In the genomic region with DNA sequence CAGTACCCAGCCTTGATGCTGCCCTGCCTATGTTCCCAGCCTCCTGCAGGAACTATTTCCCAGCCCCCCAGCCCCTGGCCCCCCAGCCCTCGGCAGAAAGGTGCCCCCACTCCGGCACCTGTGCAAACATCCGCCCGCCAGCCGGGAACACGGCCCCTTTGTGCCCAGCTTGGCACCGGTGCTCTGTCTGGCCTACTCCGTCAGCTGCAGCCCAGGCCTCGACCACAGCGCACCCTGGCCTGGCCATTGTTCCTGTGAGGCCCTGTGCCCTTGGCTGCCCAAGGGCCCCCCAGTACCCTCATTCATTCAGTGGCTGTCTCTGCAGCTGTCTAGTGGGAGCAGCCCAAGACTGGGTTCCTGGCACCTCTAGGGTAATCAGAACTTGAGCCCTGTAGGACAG, we compare ENCODE assay signal across 15 mouse cellular contexts.
DNase-seq lines count a peak whose midpoint lies in the region; ATAC-seq lines count a peak whose summit lies in the region.
"Had no signal": no experiment of that assay in that cellular context is flagged by ENCODE, and none has a peak within 500 bp of the region (broad histone marks: within the 10 kb centered on the region; RNA-seq: fewer than 3 reads in every experiment).

No protein-coding gene starts in this region.

- H3K4me2 ChIP-seq in hindbrain, embryonic 13.5 days, result no peak overlapping the region
- no peak overlapping the region for H3K4me2 ChIP-seq in midbrain, embryonic 16.5 days (ENCODE audit: low read length)
- H3K4me2 ChIP-seq in stomach, embryonic 15.5 days, result no peak overlapping the region
- H3K4me2 ChIP-seq: forebrain, embryonic 13.5 days; heart, embryonic 11.5 days; kidney, embryonic 15.5 days; limb, embryonic 12.5 days; liver, embryonic 15.5 days had no signal

- no peak for ATAC-seq in hindbrain, embryonic 13.5 days (ENCODE audit: low FRiP score)
- no peak for ATAC-seq in midbrain, embryonic 16.5 days
- ATAC-seq in stomach, embryonic 15.5 days (ENCODE audit: insufficient read depth, low FRiP score, low read depth), result peak; percentile 27; the same call in 1 of the 2 replicates
- ATAC-seq: forebrain, embryonic 13.5 days had no signal

- peaks cover 11% of the 10 kb centered on the region for H3K4me1 ChIP-seq in hindbrain, embryonic 10.5 days (replicated peaks)
- H3K4me1 ChIP-seq in hindbrain, embryonic 13.5 days (replicated peaks), result peaks cover 4% of the 10 kb centered on the region; the same call in 1 of the 2 replicates
- peaks cover 7% of the 10 kb centered on the region for H3K4me1 ChIP-seq in midbrain, embryonic 10.5 days
- H3K4me1 ChIP-seq in midbrain, embryonic 16.5 days (ENCODE audit: control insufficient read depth, insufficient read depth, low read length), result no peaks in the 10 kb centered on the region
- H3K4me1 ChIP-seq in embryonic facial prominence, embryonic 10.5 days, result 0 out of 2 replicates have a peak, but pooled peaks cover 2% of the 10 kb centered on the region
- no peaks in the 10 kb centered on the region for H3K4me1 ChIP-seq in stomach, embryonic 15.5 days
- H3K4me1 ChIP-seq: forebrain, embryonic 13.5 days; liver, embryonic 15.5 days had no signal

- WGBS in hindbrain, embryonic 10.5 days, result 85% methylated on average over 10 of the region's 10 CpGs
- WGBS in hindbrain, embryonic 13.5 days, result 63% methylated on average over 10 of the region's 10 CpGs
- 92% methylated on average over 10 of the region's 10 CpGs for WGBS in midbrain, embryonic 10.5 days
- WGBS in midbrain, embryonic 16.5 days, result 69% methylated on average over 10 of the region's 10 CpGs
- 91% methylated on average over 10 of the region's 10 CpGs for WGBS in embryonic facial prominence, embryonic 10.5 days
- WGBS in stomach, embryonic 15.5 days, result 80% methylated on average over 10 of the region's 10 CpGs

- H3K36me3 ChIP-seq in hindbrain, embryonic 10.5 days, result no peaks in the 10 kb centered on the region
- H3K36me3 ChIP-seq in hindbrain, embryonic 13.5 days, result no peaks in the 10 kb centered on the region
- no peaks in the 10 kb centered on the region for H3K36me3 ChIP-seq in midbrain, embryonic 10.5 days
- no peaks in the 10 kb centered on the region for H3K36me3 ChIP-seq in midbrain, embryonic 16.5 days (ENCODE audit: control insufficient read depth, insufficient read depth, low read length)
- no peaks in the 10 kb centered on the region for H3K36me3 ChIP-seq in embryonic facial prominence, embryonic 10.5 days (replicated peaks)
- H3K36me3 ChIP-seq in stomach, embryonic 15.5 days, result no peaks in the 10 kb centered on the region
- H3K36me3 ChIP-seq: kidney, embryonic 15.5 days; limb, embryonic 12.5 days; liver, embryonic 15.5 days had no signal

- H3K27me3 ChIP-seq in hindbrain, embryonic 10.5 days (ENCODE audit: insufficient read depth, poor library complexity, severe bottlenecking), result no peaks in the 10 kb centered on the region
- H3K27me3 ChIP-seq in hindbrain, embryonic 13.5 days, result no peaks in the 10 kb centered on the region
- no peaks in the 10 kb centered on the region; the same call in 1 of the 2 replicates for H3K27me3 ChIP-seq in midbrain, embryonic 10.5 days (ENCODE audit: low read depth, poor library complexity, severe bottlenecking)
- H3K27me3 ChIP-seq in midbrain, embryonic 16.5 days (ENCODE audit: control insufficient read depth, insufficient read depth, low read depth, low read length), result no peaks in the 10 kb centered on the region
- no peaks in the 10 kb centered on the region for H3K27me3 ChIP-seq in embryonic facial prominence, embryonic 10.5 days (replicated peaks; ENCODE audit: low read depth, poor library complexity, severe bottlenecking)
- no peaks in the 10 kb centered on the region for H3K27me3 ChIP-seq in stomach, embryonic 15.5 days (replicated peaks)
- H3K27me3 ChIP-seq: forebrain, embryonic 13.5 days; kidney, embryonic 15.5 days; limb, embryonic 12.5 days; liver, embryonic 15.5 days had no signal

- H3K9me3 ChIP-seq in hindbrain, embryonic 10.5 days, result no peaks in the 10 kb centered on the region
- no peaks in the 10 kb centered on the region for H3K9me3 ChIP-seq in hindbrain, embryonic 13.5 days
- H3K9me3 ChIP-seq in midbrain, embryonic 10.5 days (replicated peaks), result no peaks in the 10 kb centered on the region
- H3K9me3 ChIP-seq in midbrain, embryonic 16.5 days (replicated peaks; ENCODE audit: control insufficient read depth, low read length, poor library complexity, severe bottlenecking), result no peaks in the 10 kb centered on the region
- no peaks in the 10 kb centered on the region for H3K9me3 ChIP-seq in embryonic facial prominence, embryonic 10.5 days
- H3K9me3 ChIP-seq in stomach, embryonic 15.5 days, result no peaks in the 10 kb centered on the region
- H3K9me3 ChIP-seq: forebrain, embryonic 13.5 days; kidney, embryonic 15.5 days; limb, embryonic 12.5 days; liver, embryonic 15.5 days had no signal

- H3K27ac ChIP-seq in hindbrain, embryonic 10.5 days, result peak overlapping the region; percentile 40; the same call in 1 of the 2 replicates
- no peak overlapping the region for H3K27ac ChIP-seq in hindbrain, embryonic 13.5 days
- peak overlapping the region; percentile 59; the same call in 1 of the 2 replicates for H3K27ac ChIP-seq in midbrain, embryonic 10.5 days (replicated peaks)
- H3K27ac ChIP-seq in midbrain, embryonic 16.5 days (ENCODE audit: low read length), result no peak overlapping the region
- H3K27ac ChIP-seq in embryonic facial prominence, embryonic 10.5 days (replicated peaks), result 0 out of 2 replicates have a peak overlapping the region, but pooled peaks have one; percentile 1
- no peak overlapping the region for H3K27ac ChIP-seq in stomach, embryonic 15.5 days
- H3K27ac ChIP-seq: forebrain, embryonic 13.5 days; kidney, embryonic 15.5 days; limb, embryonic 12.5 days; liver, embryonic 15.5 days had no signal

- DNase-seq in hindbrain, embryonic 10.5 days (ENCODE audit: low spot score), result no peak
- no peak for DNase-seq in midbrain, embryonic 10.5 days (ENCODE audit: low spot score)
- DNase-seq in embryonic facial prominence, embryonic 10.5 days (ENCODE audit: low spot score), result no peak
- DNase-seq in adrenal gland, adult 8-10 months, result no peak
- DNase-seq: cerebellum, adult 2 months; midbrain, embryonic 14.5 days; thymus, postnatal 4 days had no signal

- no peak overlapping the region for H3K9ac ChIP-seq in hindbrain, embryonic 13.5 days
- no peak overlapping the region for H3K9ac ChIP-seq in midbrain, embryonic 16.5 days (ENCODE audit: low read depth, low read length)
- H3K9ac ChIP-seq in stomach, embryonic 15.5 days, result no peak overlapping the region
- H3K9ac ChIP-seq: forebrain, embryonic 13.5 days; kidney, embryonic 15.5 days; limb, embryonic 12.5 days; liver, embryonic 15.5 days had no signal

- H3K4me3 ChIP-seq in hindbrain, embryonic 10.5 days, result no peak overlapping the region
- no peak overlapping the region for H3K4me3 ChIP-seq in hindbrain, embryonic 13.5 days
- no peak overlapping the region for H3K4me3 ChIP-seq in midbrain, embryonic 10.5 days
- H3K4me3 ChIP-seq in midbrain, embryonic 16.5 days (ENCODE audit: low read depth, low read length), result no peak overlapping the region
- H3K4me3 ChIP-seq in embryonic facial prominence, embryonic 10.5 days, result no peak overlapping the region
- no peak overlapping the region for H3K4me3 ChIP-seq in stomach, embryonic 15.5 days (replicated peaks)
- H3K4me3 ChIP-seq: forebrain, embryonic 13.5 days; kidney, embryonic 15.5 days; limb, embryonic 12.5 days; liver, embryonic 15.5 days had no signal

Comparison
In these comparisons a context has a peak if more than half of its experiments do, and no peak if none do; other contexts are left out.
1. H3K27ac ChIP-seq: peak in hindbrain, embryonic 10.5 days (single experiment), midbrain, embryonic 10.5 days (single experiment) and embryonic facial prominence, embryonic 10.5 days (single experiment); none in hindbrain, embryonic 13.5 days (single experiment), midbrain, embryonic 16.5 days (single experiment) and stomach, embryonic 15.5 days (single experiment).